Mouse (Mus musculus): ENCODE results near the gene Folr2. TPM values are rescaled to one million over a fixed set of nuclear protein-coding genes. Genes with fewer than 3 reads are reported as not detected.

The Folr2 gene
- total RNA-seq, 2 experiments from 2014 or later, result 0.37 TPM; not detected in 1

- intact Hi-C loops (cut with DNase I), result no loop called here
- DNase-seq (ENCODE audit: low spot score in 2 of 2), result no peak
These were observed 22.9 kb downstream of the Folr2 start for GRCm38 (mm10) chr7:101833916-101834584.

DNA sequence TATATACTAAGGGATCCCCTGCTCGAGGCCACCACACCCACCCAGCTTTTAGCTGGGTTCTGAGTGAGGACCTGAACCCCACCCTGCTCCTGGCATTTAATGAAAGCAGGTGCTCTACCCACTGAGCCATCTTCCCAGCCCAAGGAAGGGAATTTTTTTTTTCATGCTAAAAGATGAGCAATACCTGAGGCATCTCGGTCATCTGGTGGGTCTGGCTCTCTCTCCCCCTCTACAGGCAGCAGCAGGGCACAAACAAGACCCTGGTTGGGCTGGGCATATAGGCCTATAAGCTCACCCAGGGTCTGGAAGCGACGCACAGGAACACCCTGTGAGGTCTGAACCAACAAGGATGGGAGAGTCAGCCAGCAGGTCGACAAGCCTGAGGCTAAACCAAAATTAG is 23.6 kb downstream of the Folr2 start:
- intact Hi-C loops (cut with DNase I), result no loop called here
- no peak for DNase-seq (ENCODE audit: low spot score in 2 of 2)

DNA sequence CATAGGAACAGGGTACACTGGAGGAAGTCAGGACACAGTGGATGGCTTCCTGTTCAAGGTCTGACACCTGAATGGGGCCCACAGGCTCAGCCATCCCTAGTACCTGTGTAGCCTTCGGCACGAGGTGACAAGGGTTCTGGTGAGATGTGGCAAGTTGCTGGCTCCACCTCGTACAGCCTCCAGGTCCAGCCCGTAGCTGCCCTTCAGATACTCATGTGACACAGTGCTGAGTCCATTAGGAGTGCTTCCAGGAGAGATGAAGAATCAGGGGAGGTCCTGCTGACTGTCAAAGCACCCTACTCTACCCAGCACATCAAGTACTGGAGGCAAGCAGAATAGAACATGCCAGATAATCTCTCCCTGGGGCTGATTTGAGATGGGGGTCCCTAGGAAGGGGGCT is 24.6 kb downstream of the Folr2 start:
- DNase-seq (ENCODE audit: low spot score in 2 of 2), result no peak
- intact Hi-C loops (cut with DNase I), result no loop called here

DNA sequence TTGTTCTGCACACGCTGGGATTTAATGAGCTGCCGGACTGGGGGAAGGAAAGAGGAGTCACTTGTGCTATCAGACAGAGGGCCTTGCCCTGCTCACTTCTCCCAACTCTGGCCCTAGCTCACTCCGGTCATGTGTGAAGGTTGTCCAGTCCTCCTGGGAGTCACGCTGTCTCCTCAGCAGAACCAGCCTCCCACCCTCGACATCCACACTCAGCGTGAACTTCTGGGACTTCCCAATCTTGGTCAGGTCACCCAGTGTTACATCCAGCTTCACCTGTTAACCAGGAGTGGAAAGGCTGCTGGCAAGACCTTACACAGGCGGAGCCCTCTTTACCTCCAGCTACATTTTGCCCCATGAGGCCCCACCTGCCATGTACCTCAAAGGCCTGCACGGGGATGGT is 25.6 kb downstream of the Folr2 start:
- no peak for DNase-seq (ENCODE audit: low spot score in 2 of 2)
- intact Hi-C loops (cut with DNase I), result no loop called here

DNA sequence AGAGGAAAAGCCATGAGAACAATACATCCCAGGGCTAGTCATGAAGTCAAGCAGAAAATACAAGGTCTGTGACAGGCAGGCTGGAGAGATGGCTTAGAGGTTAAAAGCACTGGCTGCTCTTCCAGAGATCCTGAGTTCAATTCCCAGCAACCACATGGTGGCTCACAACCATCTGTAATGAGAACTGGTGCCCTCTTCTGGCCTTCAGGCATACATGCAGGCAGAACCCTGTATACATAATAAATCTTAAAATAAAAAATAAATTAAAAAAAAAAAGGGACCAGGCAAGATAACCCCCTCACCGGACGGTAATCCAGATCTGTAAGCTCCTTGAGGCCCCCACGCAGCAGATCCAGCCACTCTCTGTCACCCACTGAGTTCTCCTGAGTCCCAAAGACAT is 26.6 kb downstream of the Folr2 start:
- DNase-seq (ENCODE audit: low spot score in 2 of 2), result no peak
- intact Hi-C loops (cut with DNase I), result no loop called here

- no peak for DNase-seq (ENCODE audit: low spot score in 2 of 2)
- intact Hi-C loops (cut with DNase I), result no loop called here
These were observed 33.0 kb downstream of the Folr2 start for GRCm38 (mm10) chr7:101823758-101824630.

DNA sequence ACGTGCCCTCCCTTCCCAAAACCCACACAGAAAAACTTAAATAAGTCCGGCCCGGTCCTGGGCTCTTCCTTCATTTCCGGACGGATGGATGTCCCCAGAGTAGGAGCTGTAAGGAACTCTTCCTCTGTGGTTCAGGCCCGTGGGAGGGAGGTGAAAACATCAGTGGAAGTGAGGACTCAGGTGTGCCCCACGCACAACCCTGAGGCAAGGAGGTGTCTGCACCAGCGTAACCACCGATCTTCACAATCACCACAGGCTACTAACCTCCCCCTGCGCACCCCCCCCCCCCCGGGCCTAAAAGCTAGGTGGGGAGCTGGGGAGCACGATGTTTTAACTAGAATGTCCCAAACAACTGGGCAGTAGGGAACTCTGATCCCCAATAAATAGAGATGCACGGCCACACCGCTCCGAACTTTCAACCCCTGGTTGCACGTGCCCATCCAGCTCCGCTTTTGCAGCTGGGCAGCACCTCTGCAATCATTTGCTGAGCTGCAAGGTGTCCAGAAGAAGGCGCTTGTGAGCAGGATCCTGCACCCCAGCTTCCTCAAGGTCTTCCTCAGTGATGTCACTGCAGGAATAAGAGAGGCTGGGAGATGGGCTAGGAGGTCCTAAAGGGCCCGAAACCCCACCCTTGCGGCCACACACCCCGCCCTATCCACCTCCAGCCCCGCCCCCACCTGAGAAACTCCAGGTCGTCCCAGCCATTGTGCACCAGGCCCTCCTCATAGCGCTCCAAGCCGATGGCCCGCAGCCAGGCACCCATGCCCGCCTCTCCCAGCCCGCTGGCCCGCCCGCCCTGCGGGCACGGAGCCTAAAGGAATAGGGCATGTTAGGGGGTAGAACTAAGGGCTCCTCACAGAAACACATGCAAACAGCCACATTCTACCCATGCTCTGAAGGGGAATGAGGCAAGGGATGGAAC is 33.9 kb downstream of the Folr2 start:
- intact Hi-C loops (cut with DNase I), result no loop called here
- no peak for DNase-seq (ENCODE audit: low spot score in 2 of 2)

GRCm38 (mm10) chr7:101821571-101822501 is 35.2 kb downstream of the Folr2 start:
- DNase-seq (ENCODE audit: low spot score in 2 of 2), result no peak
- intact Hi-C loops (cut with DNase I), result no loop called here

DNA sequence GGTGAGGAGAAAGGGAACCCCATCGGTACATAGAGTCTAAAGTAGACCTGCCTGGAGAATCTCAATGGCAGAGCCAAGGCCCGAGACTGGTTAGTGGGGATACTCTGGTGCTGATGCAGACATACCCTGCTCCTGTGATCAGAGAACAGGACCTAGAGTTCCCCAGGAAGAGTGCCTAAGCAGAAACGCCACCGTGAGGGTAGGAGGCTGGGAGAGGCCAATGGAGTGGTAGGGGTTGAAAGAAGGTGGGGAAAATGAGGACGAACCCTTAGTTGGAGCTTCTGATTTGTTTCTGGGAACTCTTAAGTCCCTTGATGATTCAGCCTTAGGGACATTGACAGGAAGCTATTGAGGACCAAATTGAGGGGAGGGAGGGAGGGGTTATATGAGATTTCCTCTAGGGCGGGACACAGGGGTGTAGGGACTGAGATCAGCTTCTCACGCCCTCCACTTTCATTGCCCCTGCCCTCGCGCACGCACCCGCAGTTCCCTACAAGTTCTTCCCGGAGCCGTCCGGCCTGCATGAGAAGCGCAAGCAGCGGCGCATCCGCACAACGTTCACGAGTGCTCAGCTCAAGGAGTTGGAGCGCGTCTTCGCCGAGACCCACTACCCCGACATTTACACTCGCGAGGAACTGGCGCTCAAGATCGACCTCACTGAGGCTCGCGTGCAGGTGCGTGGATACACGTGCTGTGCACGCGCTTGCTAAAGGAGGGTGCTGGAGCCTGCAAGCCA is 36.5 kb downstream of the Folr2 start:
- intact Hi-C loops (cut with DNase I), result no loop called here
- no peak for DNase-seq (ENCODE audit: low spot score in 2 of 2)

- no peak for DNase-seq (ENCODE audit: low spot score in 2 of 2)
- intact Hi-C loops (cut with DNase I), result no loop called here
These were observed 39.1 kb downstream of the Folr2 start, which contains the start of gene Phox2a for GRCm38 (mm10) chr7:101817861-101818401. Gene Phox2a (plus strand): TSS chr7:101818313.

Small RNA genes within 50 kb of the gene (microRNA-seq; reads per million reads assigned to microRNA genes)
- 0 reads per million in 2 experiments for gene Gm22655

Other genes with a start within 250 kb of the Folr2 start
- 10 to 100 TPM; 51.0 to 51.9 TPM for gene Clpb, start 193.6 kb downstream of the Folr2 start, total RNA-seq (2021)
- gene Phox2a, start 38.9 kb downstream of the Folr2 start, total RNA-seq (2021), result not detected
- gene Inppl1, start 19.0 kb downstream of the Folr2 start, total RNA-seq (2021), result 10 to 100 TPM; 32.7 to 33.6 TPM
- 10 to 100 TPM; 31.2 to 36.8 TPM for gene Anapc15, start 6.5 kb upstream of the Folr2 start, total RNA-seq (2021)
- 1 to 10 TPM; 3.3 to 5.2 TPM for gene Folr1, start 13.6 kb upstream of the Folr2 start, total RNA-seq (2021)
- gene Lamtor1, start 48.7 kb upstream of the Folr2 start, total RNA-seq (2021), result 10 to 100 TPM; 97.2 to 99.6 TPM
- under 1 TPM; 0.11 to 0.14 TPM for gene Tomt, start 49.2 kb upstream of the Folr2 start, total RNA-seq (2021)
- gene Lrrc51, start 76.7 kb upstream of the Folr2 start, total RNA-seq (2021), result 1 to 10 TPM; 5.6 to 6.9 TPM
- gene Numa1, start 76.9 kb upstream of the Folr2 start, total RNA-seq (2021), result 10 to 100 TPM; 77.1 to 83.2 TPM
- gene Il18bp, start 161.5 kb upstream of the Folr2 start, total RNA-seq (2021), result 1 to 10 TPM; 5.8 to 7.9 TPM
- gene Rnf121, start 208.3 kb upstream of the Folr2 start, total RNA-seq (2021), result 10 to 100 TPM; 45.0 to 48.1 TPM
- 10 to 100 TPM; 22.5 to 24.6 TPM for gene Xndc1, start 208.3 kb upstream of the Folr2 start, total RNA-seq (2021)
- 1 to 10 TPM; 1.4 to 3.3 TPM for gene Xntrpc, start 208.5 kb upstream of the Folr2 start, total RNA-seq (2021)
- under 1 TPM; 0.21 to 0.69 TPM for gene Trpc2, start 225.9 kb upstream of the Folr2 start, total RNA-seq (2021)
- not detected for gene Art1, start 244.5 kb upstream of the Folr2 start, total RNA-seq (2021)